Mouse (Mus musculus) heart, adult 10 weeks (tissue): Measurements from ENCODE around the gene Syn3. TPM values are rescaled to one million over a fixed set of nuclear protein-coding genes. Genes with fewer than 3 reads are reported as not detected.

Source experiments
- polyA plus RNA-seq: library from polyadenylated mRNA; stranded (reverse); fragments of 350-450 nt; fragmentation: Illumina TruSeq; extraction: RNeasy Lipid Tissue Mini Kit (QIAGEN cat#74804); gene quantifications from one replicate; pipeline ENCODE4 v1.2.3, GENCODE M21; 2014; ENCODE audit warnings: low read depth, low replicate concordance

The Syn3 gene
- polyA plus RNA-seq, result 0.16 TPM

DNA sequence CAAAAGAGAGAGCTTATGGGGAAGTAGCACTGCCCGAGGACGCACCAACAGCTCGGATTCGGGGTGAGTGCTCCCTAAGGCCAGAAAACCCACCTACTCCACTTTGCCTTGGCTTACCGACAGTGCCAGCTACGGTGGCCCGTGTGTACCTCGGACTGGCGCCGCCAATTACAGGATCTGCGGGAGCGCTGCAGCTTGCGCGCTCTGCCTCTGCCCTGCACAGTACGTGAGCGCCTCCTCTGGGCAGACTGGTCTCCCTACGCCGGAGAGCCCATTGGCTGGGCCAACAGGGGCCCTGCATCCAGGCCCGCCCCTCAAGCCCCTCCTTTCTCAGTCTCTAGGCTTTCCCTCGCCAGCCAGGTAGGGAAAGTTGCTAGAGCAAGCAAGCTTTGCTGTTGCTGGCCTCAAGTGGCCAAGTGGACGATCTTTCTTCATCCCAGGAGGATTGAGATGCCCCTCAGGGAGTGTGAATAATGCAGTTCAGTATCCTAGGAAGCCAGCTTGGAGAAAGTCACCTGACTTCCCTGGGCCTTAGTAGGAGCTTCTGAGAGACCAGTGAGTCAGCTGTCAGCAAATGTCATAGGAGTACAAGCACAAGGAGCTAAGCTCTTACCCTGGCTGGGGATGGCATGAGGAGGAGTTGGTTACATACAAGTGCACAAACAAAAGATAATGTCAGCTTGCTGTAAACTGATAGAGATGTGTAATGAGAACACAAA, at the start of gene Syn3:
Gene Syn3 (minus strand): TSS at position 224 of the 719 bp plus-strand sequence.

DNA sequence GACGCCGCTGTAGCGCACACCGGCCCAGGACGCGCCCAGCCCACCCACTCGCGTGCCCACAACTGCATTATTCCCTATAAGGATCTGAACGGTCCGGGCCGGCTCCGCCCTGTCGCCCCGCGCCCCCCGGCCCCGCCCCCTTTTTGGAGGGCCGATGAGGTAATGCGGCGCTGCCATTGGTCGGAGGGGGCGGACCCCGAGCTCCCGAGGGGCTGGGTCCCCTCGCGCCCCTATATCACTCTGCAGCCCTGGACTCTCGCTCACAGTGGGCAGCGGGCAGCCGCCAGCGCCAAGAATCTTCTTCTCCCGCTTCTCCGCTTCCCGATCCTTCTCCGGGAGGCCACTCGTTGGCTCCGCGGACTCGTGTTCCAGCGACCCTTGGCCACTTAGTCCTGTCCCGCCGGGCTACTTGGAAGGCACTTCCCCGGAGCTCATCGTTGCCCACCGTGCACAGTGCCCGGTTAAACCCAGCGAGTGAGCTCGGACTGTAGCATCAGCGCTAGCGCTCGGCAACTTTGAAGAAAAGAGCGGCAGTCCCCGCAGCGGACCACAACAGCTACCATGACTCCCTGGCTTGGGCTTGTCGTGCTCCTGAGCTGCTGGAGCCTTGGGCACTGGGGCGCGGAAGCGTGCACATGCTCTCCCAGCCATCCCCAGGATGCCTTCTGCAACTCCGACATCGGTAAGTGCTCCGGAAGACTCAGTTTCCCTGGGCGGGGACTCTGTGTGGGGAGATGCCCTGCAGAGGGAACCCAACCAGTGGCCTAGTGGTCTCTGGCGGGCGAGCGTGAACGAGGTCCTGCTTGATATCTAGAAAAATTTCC, 198.2 kb downstream of the Syn3 start, which contains the start of gene Timp3:
Gene Timp3 (plus strand): TSS at position 80 of the 824 bp plus-strand sequence.

DNA sequence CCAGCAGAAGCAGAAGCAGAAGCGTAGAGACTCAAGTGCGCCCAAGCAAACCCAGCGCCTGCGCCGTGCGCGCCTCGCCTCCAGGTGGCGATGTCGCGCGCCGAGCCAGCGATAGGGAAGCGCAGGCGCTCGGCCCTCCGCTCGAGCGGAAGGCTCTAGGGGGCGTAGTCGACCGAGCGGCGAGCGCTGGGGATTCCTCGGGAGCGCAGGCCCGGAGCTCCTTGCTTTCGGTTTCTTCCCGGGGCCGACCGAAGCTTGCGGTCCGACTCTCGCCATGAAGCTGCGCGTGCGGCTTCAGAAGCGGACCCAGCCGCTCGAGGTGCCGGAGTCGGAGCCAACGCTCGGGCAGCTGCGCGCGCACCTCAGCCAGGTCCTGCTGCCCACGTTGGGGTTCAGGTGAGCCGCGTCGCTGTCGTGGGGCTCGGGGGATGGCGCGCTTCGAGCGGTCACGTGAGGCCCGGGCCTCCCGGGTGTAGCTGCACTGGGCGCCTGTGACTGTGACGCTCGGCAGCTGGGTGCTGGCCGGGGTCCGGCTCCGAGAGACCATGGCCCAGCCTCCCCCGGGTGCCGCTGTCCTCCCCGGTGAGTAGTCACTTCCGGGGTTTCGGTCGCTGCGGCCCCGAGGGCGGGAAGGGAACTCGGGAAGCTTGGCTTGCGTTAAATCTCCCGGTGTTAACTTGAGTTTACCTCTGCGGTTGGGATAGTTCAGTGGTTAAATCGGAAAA, 476.8 kb downstream of the Syn3 start, which contains the start of gene Fbxo7:
Gene Fbxo7 (plus strand): TSS at position 224 of the 725 bp plus-strand sequence.

DNA sequence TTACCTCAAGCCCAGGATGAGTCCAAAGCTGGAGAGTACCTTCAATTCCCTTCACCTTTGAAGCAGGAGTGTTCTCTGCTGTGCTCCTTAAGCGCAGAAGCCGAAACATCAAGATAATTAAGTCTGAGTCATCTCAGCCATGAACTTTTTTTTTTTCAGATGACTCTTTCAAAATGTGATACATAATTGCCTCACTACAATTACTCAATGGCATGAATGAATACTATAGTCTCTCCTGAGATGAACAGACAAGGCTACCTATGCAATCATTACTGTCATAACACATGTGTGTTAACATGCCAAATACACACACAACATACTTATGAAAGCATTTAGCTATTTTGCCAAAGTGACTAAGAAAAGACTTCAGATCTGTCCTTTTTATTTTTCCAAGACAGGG, 486.9 kb downstream of the Syn3 start, which contains the start of gene Bpifc:
Gene Bpifc (minus strand): TSS at position 115 of the 400 bp plus-strand sequence.

Other genes with a start within 250 kb of the Syn3 start
- gene Timp3, start 198.5 kb downstream of the Syn3 start, polyA plus RNA-seq, result 126 TPM
- 280 TPM for gene Hsp90b1, start 206.6 kb upstream of the Syn3 start, polyA plus RNA-seq
- 2.6 TPM for gene Ttc41, start 206.9 kb upstream of the Syn3 start, polyA plus RNA-seq